In genomic region chr13:49205381-49205998, GRCm38 (mm10) we compare ENCODE assay signal across 9 mouse cellular contexts. TPM values are rescaled to one million over a fixed set of nuclear protein-coding genes. Genes with fewer than 3 reads are reported as not detected.
DNase-seq lines count a peak whose midpoint lies in the region; ATAC-seq and TF ChIP-seq lines count a peak whose summit lies in the region.
"Had no signal": no experiment of that assay in that cellular context is flagged by ENCODE, and none has a peak within 500 bp of the region (broad histone marks: within the 10 kb centered on the region; RNA-seq: fewer than 3 reads in every experiment).

No protein-coding gene starts in this region.

- H3K27me3 ChIP-seq in forebrain, embryonic 13.5 days, result no peaks in the 10 kb centered on the region
- H3K27me3 ChIP-seq: liver, embryonic 15.5 days had no signal

- H3K27ac ChIP-seq in ES-E14 (ENCODE audit: insufficient read depth, low read depth, low read length, poor library complexity, severe bottlenecking), result no peak overlapping the region
- H3K27ac ChIP-seq in forebrain, embryonic 13.5 days, result no peak overlapping the region
- no peak overlapping the region for H3K27ac ChIP-seq in layer of hippocampus, adult 2 months
- H3K27ac ChIP-seq: liver, embryonic 15.5 days had no signal

- peak; percentile 95 for TF ChIP-seq CTCF in layer of hippocampus, adult 2 months (conservative IDR thresholded peaks at IDR 0.05)

- no peak overlapping the region for H3K9ac ChIP-seq in ES-E14 (ENCODE audit: insufficient read depth, low read depth, low read length, poor library complexity, severe bottlenecking)
- H3K9ac ChIP-seq in forebrain, embryonic 13.5 days, result no peak overlapping the region
- H3K9ac ChIP-seq: liver, embryonic 15.5 days had no signal

- H3K4me3 ChIP-seq in ES-E14 (ENCODE audit: insufficient read depth in 1 of 2, low read depth in 1 of 2, low read length in 2 of 2, poor library complexity in 1 of 2, severe bottlenecking in 1 of 2), result no peak overlapping the region
- H3K4me3 ChIP-seq in forebrain, embryonic 13.5 days, result no peak overlapping the region
- H3K4me3 ChIP-seq in layer of hippocampus, adult 2 months, result no peak overlapping the region
- H3K4me3 ChIP-seq: liver, embryonic 15.5 days had no signal

- peak; percentile 75 for ATAC-seq in forebrain, embryonic 13.5 days

- no peak overlapping the region for H3K4me2 ChIP-seq in forebrain, embryonic 13.5 days
- H3K4me2 ChIP-seq: liver, embryonic 15.5 days had no signal

- in situ Hi-C loops in ES-E14 (cut with MboI; ENCODE audit: low sequenced_read_pairs in 2 of 2, unreplicated experiment in 2 of 2), result no loop called here

- H3K36me3 ChIP-seq in ES-E14 (ENCODE audit: control insufficient read depth, insufficient read depth, low read length, poor library complexity, severe bottlenecking), result peaks cover 2% of the 10 kb centered on the region; the same call in 1 of the 2 replicates
- H3K36me3 ChIP-seq in forebrain, embryonic 13.5 days (ENCODE audit: poor library complexity, severe bottlenecking), result no peaks in the 10 kb centered on the region
- H3K36me3 ChIP-seq: liver, embryonic 15.5 days had no signal

- intact Hi-C loops in heart, postnatal 36 days (cut with DNase I), result loop anchor here (1.0 kb wide), 1 partner anchor 33 kb away; no protein-coding TSS in a partner anchor

- DNase-seq in ES-E14 (ENCODE audit: low read depth, low spot score), result no peak
- peak; percentile 64 for DNase-seq in c-Kit-positive CD71-positive TER-119-positive erythroid progenitor cells, embryonic 14.5 days (ENCODE audit: low spot score)
- peak; percentile 88 to 89 for DNase-seq in heart, postnatal 36 days
- DNase-seq in layer of hippocampus, adult 2 months (ENCODE audit: low spot score in 2 of 2), result peak; percentile 63 to 84
- DNase-seq in lung, postnatal 10 days, result peak; percentile 88
- peak; percentile 83 for DNase-seq in ovary, postnatal 14 days (ENCODE audit: low spot score)
- DNase-seq in thymus, postnatal 14 days, result peak; percentile 67

- WGBS in forebrain, embryonic 13.5 days, result 32% methylated on average over 13 of the region's 13 CpGs

- peaks cover 0 to 2% of the 10 kb centered on the region in 2 experiments; a peak in 2 of 4 replicates for H3K4me1 ChIP-seq in ES-E14 (ENCODE audit: control insufficient read depth in 2 of 2, insufficient read depth in 2 of 2, low read length in 2 of 2, poor library complexity in 1 of 2)
- peaks cover 5% of the 10 kb centered on the region; the same call in 1 of the 2 replicates for H3K4me1 ChIP-seq in forebrain, embryonic 13.5 days

- H3K9me3 ChIP-seq in ES-E14 (ENCODE audit: control insufficient read depth, insufficient read depth, low read depth, low read length), result no peaks in the 10 kb centered on the region
- H3K9me3 ChIP-seq in forebrain, embryonic 13.5 days (replicated peaks), result no peaks in the 10 kb centered on the region
- H3K9me3 ChIP-seq: liver, embryonic 15.5 days had no signal

TF ChIP-seq in ES-E14, 5 proteins besides CTCF, POLR2A, EP300 and RAD21:
- no peak for TF ChIP-seq HCFC1 (IDR thresholded peaks at IDR 0.05; ENCODE audit: borderline replicate concordance, insufficient read depth, low read length)
- TF ChIP-seq ZC3H11A (IDR thresholded peaks at IDR 0.05; ENCODE audit: borderline replicate concordance, low read depth, low read length), result peak; percentile 58; the same call in 1 of the 2 replicates
- no peak for TF ChIP-seq MAFK (IDR thresholded peaks at IDR 0.05; ENCODE audit: insufficient read depth, low read depth, low read length)
TF ChIP-seq in ES-E14: peak in this region for 1.

RNA-seq across cellular contexts. Expression of gene Card19, which starts 10.3 kb away (rescaled TPM):
- total RNA-seq in ES-E14 (2012; rRNA removed), result 16.9 and 20.5 TPM in 2 replicates
- 12.0 and 16.1 TPM in 2 replicates for polyA plus RNA-seq in forebrain, embryonic 13.5 days (2015; fragmentation: Nextera tagmentation; extraction: Ambion mirVana)
- total RNA-seq in heart, postnatal 36 days (2021), result 100 to 1,000 TPM; 152 to 164 TPM
- total RNA-seq in layer of hippocampus, adult 2 months (2021), result 10 to 100 TPM; 14.8 to 15.3 TPM

RNA-seq across cellular contexts. Expression of gene Ninj1, which starts 18.2 kb away (rescaled TPM):
- 18.0 and 20.8 TPM in 2 replicates for total RNA-seq in ES-E14 (2012; rRNA removed)
- 15.5 and 16.7 TPM in 2 replicates for polyA plus RNA-seq in forebrain, embryonic 13.5 days (2015; fragmentation: Nextera tagmentation; extraction: Ambion mirVana)
- total RNA-seq in heart, postnatal 36 days (2021), result 100 to 1,000 TPM; 110 to 136 TPM
- 10 to 100 TPM; 17.9 to 20.3 TPM for total RNA-seq in layer of hippocampus, adult 2 months (2021)

RNA-seq across cellular contexts. Expression of gene Susd3, which starts 43.0 kb away (rescaled TPM):
- total RNA-seq in ES-E14 (2012; rRNA removed), result 0.95 and 1.3 TPM in 2 replicates
- 0.37 and 0.66 TPM in 2 replicates for polyA plus RNA-seq in forebrain, embryonic 13.5 days (2015; fragmentation: Nextera tagmentation; extraction: Ambion mirVana)
- total RNA-seq in heart, postnatal 36 days (2021), result 1 to 10 TPM; 1.1 to 1.3 TPM
- 1 to 10 TPM; 1.7 TPM for total RNA-seq in layer of hippocampus, adult 2 months (2021)

RNA-seq across cellular contexts. Expression of gene Wnk2, which starts 57.7 kb away (rescaled TPM):
- total RNA-seq in ES-E14 (2012; rRNA removed), result 1.6 TPM in 2 replicates
- polyA plus RNA-seq in forebrain, embryonic 13.5 days (2015; fragmentation: Nextera tagmentation; extraction: Ambion mirVana), result 15.0 and 17.0 TPM in 2 replicates
- total RNA-seq in heart, postnatal 36 days (2021), result 10 to 100 TPM; 75.0 to 77.2 TPM
- total RNA-seq in layer of hippocampus, adult 2 months (2021), result 100 to 1,000 TPM in 1 of 2 experiments, 10 to 100 TPM in 1; 99.2 to 101 TPM
